Mouse (Mus musculus) regulatory T cell (primary cell): ENCODE data around the gene Syt8.

Experiments
- in situ Hi-C: fragments of 300-600 bp; cut with MboI, MseI; formaldehyde crosslinking; loops from one replicate; pipeline ENCODE4 v1.15.1; 2025; ENCODE audit warnings: high pct_unique_total_duplicates

Syt8 gene

GRCm38 (mm10) chr7:142474799-142475198, 40.1 kb downstream of the Syt8 start:
- in situ Hi-C loops = no loop called here

DNA sequence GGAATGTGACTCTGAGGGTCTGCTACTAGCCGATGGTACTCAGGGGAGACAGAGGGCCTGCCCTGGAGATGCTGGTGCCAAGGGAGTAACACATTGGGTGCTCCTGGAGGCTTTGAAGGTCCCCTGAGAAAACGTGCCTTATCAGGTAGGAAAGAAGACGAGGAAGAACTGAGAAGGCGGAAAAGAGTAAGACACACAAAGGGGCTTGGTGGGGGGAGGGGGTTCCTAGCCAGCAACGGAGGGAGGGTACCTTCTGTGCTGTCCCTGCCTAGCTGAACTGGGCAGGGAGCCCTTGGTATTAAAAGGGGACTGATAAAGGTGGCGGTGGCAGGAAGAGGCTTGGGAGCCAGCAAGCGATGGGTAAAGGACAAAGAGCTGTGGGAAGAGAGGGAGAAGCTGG, 41.0 kb downstream of the Syt8 start:
- in situ Hi-C loops = no loop called here

DNA sequence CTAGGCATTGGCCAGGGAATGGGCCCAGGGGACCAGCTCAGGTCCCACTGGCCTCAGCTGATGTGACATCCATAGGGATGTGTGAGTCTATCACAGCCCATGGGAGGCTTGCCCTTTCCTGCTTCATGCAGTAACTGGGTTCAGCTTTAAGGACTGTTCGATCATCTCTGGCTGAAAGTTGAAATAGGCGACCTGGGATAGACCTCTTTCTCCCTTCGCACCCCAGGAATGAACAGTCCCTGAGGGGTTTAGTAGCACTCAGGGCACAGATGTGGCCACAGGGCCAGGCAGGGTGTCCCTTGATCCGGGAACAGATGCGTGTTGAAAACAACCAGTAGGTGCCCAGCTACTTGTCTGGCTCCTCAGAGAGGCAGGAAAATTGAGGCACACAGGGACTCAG, 41.6 kb downstream of the Syt8 start:
- in situ Hi-C loops = no loop called here

GRCm38 (mm10) chr7:142476795-142477452, 42.3 kb downstream of the Syt8 start:
- in situ Hi-C loops = no loop called here

DNA sequence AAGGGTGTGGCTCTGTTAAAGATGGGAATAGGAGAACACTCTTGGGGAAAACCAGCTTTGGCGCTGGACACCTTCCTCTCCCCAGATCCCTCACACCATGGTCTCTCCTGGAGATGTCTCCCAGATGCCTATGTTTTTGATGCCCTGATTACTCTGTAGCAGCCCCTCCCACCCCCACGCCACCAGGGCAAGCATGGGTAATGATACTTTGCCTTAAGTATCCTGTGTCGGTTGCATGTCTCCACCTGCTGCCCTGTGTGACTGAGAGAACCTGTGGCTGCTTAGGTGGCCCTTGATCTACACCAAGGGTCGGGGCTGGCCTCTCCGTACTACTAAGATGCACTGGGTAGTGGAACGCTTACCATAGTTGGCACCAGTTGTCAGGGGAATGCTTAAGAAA, 43.4 kb downstream of the Syt8 start:
- in situ Hi-C loops = no loop called here

GRCm38 (mm10) chr7:142478574-142478973, 43.9 kb downstream of the Syt8 start:
- in situ Hi-C loops = no loop called here

DNA sequence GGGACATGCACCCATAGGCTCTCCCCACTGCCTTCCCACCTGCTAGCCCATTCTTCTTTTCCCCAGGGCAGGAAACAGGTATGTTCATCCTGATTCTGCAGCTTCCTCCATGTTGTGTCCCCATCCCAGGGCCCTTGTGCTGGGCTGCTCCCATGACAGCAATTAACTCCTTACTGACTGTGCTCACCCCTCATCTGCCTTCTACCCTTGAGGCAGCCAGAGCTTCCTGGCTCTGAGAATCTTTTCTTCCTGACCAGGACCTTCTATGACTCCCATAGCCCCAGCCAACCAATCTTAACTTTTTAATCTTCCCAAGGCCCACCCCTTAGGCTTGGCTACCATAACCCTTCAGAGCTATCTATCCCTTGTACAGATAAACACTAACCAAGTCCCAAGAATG, 44.7 kb downstream of the Syt8 start:
- in situ Hi-C loops = no loop called here

- in situ Hi-C loops = no loop called here
Measured at GRCm38 (mm10) chr7:142479886-142480285, 45.2 kb downstream of the Syt8 start.

GRCm38 (mm10) chr7:142480661-142481060, 46.0 kb downstream of the Syt8 start:
- in situ Hi-C loops = no loop called here

DNA sequence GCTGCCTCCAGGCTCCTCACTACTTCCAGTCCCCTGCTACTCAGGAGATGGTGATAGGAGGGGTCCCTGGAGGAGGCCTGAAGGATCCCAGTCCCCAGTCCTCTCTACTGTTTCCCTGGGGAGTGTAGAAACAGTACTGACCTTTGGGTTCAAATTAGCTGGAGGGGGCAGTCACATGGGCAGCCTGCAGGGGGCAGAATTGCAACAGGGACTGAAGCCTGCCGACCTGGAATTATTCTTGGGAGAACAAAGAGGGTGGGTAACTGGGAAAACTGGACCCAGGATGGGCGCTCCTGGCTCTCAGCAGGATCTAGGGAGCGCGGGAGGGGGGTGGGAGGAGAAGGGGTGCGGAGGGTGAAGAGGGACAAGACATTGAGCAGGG, 46.5 kb downstream of the Syt8 start:
- in situ Hi-C loops = no loop called here

DNA sequence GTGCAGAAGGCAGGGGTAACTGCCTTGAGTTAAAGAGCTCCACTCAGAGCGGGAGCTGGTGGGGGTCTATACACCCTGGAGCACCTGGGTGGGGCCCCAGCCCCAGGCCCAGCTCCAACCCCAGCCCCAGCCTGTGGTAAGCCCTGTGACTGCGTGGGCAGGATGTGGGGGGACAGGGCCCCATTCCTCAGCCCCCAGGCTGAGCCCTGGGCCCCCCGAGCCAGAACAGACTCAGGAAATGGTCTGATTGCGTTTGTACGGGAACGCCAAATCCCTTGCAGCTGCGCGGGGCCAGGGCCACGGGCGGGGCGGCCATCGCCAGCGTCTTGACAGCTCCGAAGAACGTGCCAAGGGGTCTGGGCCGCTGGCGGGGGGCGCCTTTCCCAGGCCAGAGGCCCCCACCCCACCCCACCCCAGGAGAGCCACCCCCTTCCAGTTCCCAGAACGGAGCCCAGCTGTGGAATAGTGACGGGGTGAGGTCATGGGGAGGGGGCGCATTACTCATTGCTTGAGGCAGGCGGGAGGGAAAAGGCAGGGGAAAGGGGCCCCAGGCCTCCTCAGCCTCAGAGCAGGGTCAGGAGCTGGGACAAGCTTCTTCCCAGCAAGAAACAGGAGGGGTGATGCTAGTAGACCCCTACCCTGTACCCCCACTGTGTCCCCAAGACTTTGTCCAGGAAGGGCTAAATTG, 47.1 kb downstream of the Syt8 start:
- in situ Hi-C loops = no loop called here

DNA sequence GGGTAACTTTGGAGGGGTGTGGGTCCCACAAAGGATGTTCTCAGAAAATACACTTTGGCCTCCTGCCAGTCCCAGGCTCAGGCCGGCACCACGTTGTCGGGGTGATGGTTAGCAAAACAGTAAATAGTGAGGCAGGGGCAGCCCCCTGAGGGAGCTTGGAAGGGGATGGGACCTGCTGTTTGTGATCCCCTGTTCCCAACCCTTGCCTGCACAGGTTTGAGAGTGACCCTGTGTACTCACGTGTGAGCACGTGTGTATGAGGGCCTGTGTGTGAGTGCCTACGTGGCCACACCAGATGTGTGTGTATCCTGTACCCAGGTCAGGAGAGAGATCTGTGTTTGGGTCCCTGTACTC, 47.6 kb downstream of the Syt8 start:
- in situ Hi-C loops = no loop called here

- in situ Hi-C loops = no loop called here
Measured at GRCm38 (mm10) chr7:142483136-142483535, 48.5 kb downstream of the Syt8 start.

DNA sequence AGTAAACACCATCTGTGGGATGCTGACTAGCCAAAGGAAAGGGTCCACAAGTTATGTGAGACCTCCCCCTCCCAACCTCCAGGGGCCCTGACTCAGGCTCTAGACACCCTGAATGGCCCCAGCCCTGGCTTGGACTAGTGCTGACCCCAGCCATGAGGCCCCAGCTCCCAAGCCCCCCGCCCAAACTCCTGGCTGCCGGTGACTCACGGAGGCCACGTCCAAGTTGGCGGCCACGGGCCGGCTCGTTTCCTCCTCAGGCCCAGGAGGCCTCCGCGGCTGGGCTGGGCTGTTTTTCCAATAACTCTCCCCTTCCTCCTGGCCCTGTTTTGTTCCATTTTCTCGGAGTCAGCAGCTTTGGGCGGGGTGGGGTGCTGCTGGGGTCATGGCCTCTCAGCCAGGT, 50.1 kb downstream of the Syt8 start:
- in situ Hi-C loops = no loop called here

DNA sequence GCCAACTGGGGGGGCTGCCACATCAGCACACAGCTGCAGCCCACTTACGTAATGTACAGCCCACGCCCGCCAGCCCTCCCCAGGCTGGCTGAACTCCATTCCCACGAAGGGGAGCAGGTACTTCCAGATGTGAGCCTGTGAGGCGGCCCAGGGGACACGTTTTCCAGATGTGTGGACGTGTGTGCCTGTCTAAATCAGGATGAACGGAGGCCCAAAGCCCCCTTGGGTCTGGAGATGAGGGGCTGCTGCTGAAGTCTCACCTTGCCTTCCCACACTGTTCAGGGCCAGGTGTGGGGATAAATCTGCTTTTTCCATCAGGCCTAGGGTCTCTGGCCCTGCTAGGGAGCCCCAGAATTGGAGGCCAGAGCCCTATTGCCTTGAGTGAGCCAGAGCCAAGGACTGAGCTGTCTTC, 52.1 kb downstream of the Syt8 start:
- in situ Hi-C loops = no loop called here

GRCm38 (mm10) chr7:142487341-142487859, 52.8 kb downstream of the Syt8 start:
- in situ Hi-C loops = no loop called here

- in situ Hi-C loops = no loop called here
Measured at GRCm38 (mm10) chr7:142488053-142488452, 53.4 kb downstream of the Syt8 start.
